Mouse (Mus musculus) lung, postnatal 4 days (tissue): ENCODE measurements around the gene Lix1.

ENCODE experiments used
- DNase-seq, 2 experiments: peaks; one replicate each; pipeline ENCODE4 v3.0.0; 2021

The Lix1 gene

GRCm38 (mm10) chr17:17402222-17403004 is at the start of gene Lix1:
Gene Lix1 (plus strand): TSS chr17:17402672.
- peak in 1 of 2 experiments; percentile 26 for DNase-seq

- DNase-seq, result no peak
These were observed 28.9 kb upstream of the Lix1 start for GRCm38 (mm10) chr17:17373550-17373917.

GRCm38 (mm10) chr17:17373918-17374910 is 28.3 kb upstream of the Lix1 start, which contains the start of gene Riok2:
Gene Riok2 (plus strand): TSS chr17:17374309.
- peak; percentile 96 for DNase-seq

GRCm38 (mm10) chr17:17375581-17375980 is 26.9 kb upstream of the Lix1 start:
- DNase-seq, result no peak

GRCm38 (mm10) chr17:17383703-17384102 is 18.8 kb upstream of the Lix1 start:
- DNase-seq, result no peak

- no peak for DNase-seq
These were observed 18.0 kb upstream of the Lix1 start for GRCm38 (mm10) chr17:17384502-17384901.

GRCm38 (mm10) chr17:17386117-17386516 is 16.4 kb upstream of the Lix1 start:
- DNase-seq, result no peak

- DNase-seq, result no peak
These were observed 10.6 kb upstream of the Lix1 start for GRCm38 (mm10) chr17:17391823-17392222.

- DNase-seq, result no peak
These were observed 9.6 kb upstream of the Lix1 start for GRCm38 (mm10) chr17:17392863-17393262.

- DNase-seq, result no peak
These were observed 9.2 kb upstream of the Lix1 start for GRCm38 (mm10) chr17:17393300-17393699.

- peak in 1 of 2 experiments; percentile 76 for DNase-seq
These were observed 8.1 kb upstream of the Lix1 start for GRCm38 (mm10) chr17:17394336-17394735.

GRCm38 (mm10) chr17:17396869-17397268 is 5.6 kb upstream of the Lix1 start:
- no peak for DNase-seq

GRCm38 (mm10) chr17:17398664-17399063 is 3.8 kb upstream of the Lix1 start:
- DNase-seq, result no peak

GRCm38 (mm10) chr17:17403038-17403437 is 566 bp downstream of the Lix1 start:
- DNase-seq, result no peak

GRCm38 (mm10) chr17:17403578-17404112 is 1.2 kb downstream of the Lix1 start:
- no peak for DNase-seq

- no peak for DNase-seq
These were observed 2.5 kb downstream of the Lix1 start for GRCm38 (mm10) chr17:17404811-17405544.

GRCm38 (mm10) chr17:17405606-17406005 is 3.1 kb downstream of the Lix1 start:
- no peak for DNase-seq

GRCm38 (mm10) chr17:17408137-17408536 is 5.7 kb downstream of the Lix1 start:
- DNase-seq, result no peak

GRCm38 (mm10) chr17:17408720-17409478 is 6.4 kb downstream of the Lix1 start:
- DNase-seq, result no peak

- DNase-seq, result no peak
These were observed 7.1 kb downstream of the Lix1 start for GRCm38 (mm10) chr17:17409601-17410000.

- no peak for DNase-seq
These were observed 9.0 kb downstream of the Lix1 start for GRCm38 (mm10) chr17:17411443-17411842.

- no peak for DNase-seq
These were observed 9.7 kb downstream of the Lix1 start for GRCm38 (mm10) chr17:17412176-17412575.
